Mouse (Mus musculus) ovary, adult 18-20 months (tissue): ENCODE measurements around the gene Ncoa7.

Experiments used
- DNase-seq: peaks from one replicate; pipeline ENCODE4 v3.0.0; 2022; ENCODE audit warnings: low spot score, mixed read lengths

Ncoa7 gene

GRCm38 (mm10) chr10:30585691-30586090 lies 217.4 kb downstream of the Ncoa7 start:
- DNase-seq = no peak
